In the genomic region with DNA sequence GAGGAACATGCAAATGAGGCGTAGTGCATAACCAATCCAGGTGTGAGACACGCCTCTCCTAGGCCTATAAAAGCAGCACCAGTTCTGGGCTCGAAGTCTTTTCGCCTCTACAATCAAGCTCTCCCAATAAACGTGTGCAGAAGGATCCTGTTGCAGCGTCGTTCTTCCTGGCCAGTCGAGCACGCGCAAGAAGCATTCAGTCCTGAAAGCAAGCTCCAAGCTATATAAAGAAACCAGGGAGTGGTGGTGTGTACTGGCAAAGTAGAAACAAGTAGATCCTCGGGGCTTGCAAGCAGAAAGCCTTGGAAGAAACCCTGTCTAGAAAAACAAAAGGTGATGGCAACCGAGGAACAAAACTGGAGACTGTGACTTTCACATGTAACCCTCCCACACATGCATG, we compare ENCODE assay signal across 4 mouse cellular contexts. TPM values are rescaled to one million over a fixed set of nuclear protein-coding genes. Genes with fewer than 3 reads are reported as not detected.
DNase-seq lines count a peak whose midpoint lies in the region; ATAC-seq and TF ChIP-seq lines count a peak whose summit lies in the region.
"Not testable (repeated sequence)": the region's sequence is repeated elsewhere in the genome, so short reads cannot be mapped to it uniquely, and the experiment has no call there.

No protein-coding gene starts in this region.

- intact Hi-C loops in gastrocnemius, adult 2 months (cut with DNase I): not testable (repeated sequence)

- ATAC-seq in frontal cortex, adult (ENCODE audit: low TSS enrichment): 0 out of 2 replicates have a peak, but pooled peaks have one; percentile 15

- H3K9me3 ChIP-seq in MEL (replicated peaks; ENCODE audit: insufficient read depth, low read length): not testable (repeated sequence)

- TF ChIP-seq EP300 in MEL (IDR thresholded peaks at IDR 0.05; ENCODE audit: low read depth in 1 of 2, low read length in 2 of 2): not testable (repeated sequence)

- H3K27me3 ChIP-seq in MEL (ENCODE audit: control insufficient read depth in 1 of 2, insufficient read depth in 2 of 2, low read length in 2 of 2): not testable (repeated sequence)

- TF ChIP-seq POLR2A in MEL (IDR thresholded peaks at IDR 0.05; ENCODE audit: control insufficient read depth in 1 of 2, insufficient read depth in 1 of 2, low read depth in 1 of 2, low read length in 2 of 2, poor library complexity in 1 of 2): peak in 1 of 2 experiments; percentile 43; a peak in 1 of 4 replicates

- DNase-seq in MEL (ENCODE audit: low read depth, low spot score): peak; percentile 48
- not testable (repeated sequence) for DNase-seq in gastrocnemius, adult 2 months
- DNase-seq in heart, adult 11 months: peak; percentile 71

- H3K27ac ChIP-seq in MEL (ENCODE audit: control insufficient read depth, low read depth, low read length): peak overlapping the region; percentile 11; the same call in 1 of the 2 replicates
- H3K27ac ChIP-seq in gastrocnemius, adult 2 months: peak overlapping the region; percentile 56

- H3K79me2 ChIP-seq in MEL (ENCODE audit: control insufficient read depth, insufficient read depth, low read length, poor library complexity): not testable (repeated sequence)

- TF ChIP-seq RAD21 in MEL (IDR thresholded peaks at IDR 0.05; ENCODE audit: low read depth, low read length): not testable (repeated sequence)

- not testable (repeated sequence) for H3K9ac ChIP-seq in MEL (ENCODE audit: control insufficient read depth, low read depth, low read length, poor library complexity, severe bottlenecking)

- H3K36me3 ChIP-seq in MEL (ENCODE audit: control insufficient read depth in 1 of 2, insufficient read depth in 2 of 2, low read length in 2 of 2): peaks cover 0 to 17% of the 10 kb centered on the region in 2 experiments; a peak in 3 of 4 replicates

- H3K4me1 ChIP-seq in MEL (ENCODE audit: control insufficient read depth in 1 of 2, insufficient read depth in 2 of 2, low read length in 2 of 2): not testable (repeated sequence)

- H3K4me3 ChIP-seq in MEL (ENCODE audit: control insufficient read depth in 1 of 2, insufficient read depth in 1 of 2, low read depth in 2 of 2, low read length in 2 of 2); gastrocnemius, adult 2 months: not testable (repeated sequence)

- not testable (repeated sequence) for TF ChIP-seq CTCF in MEL (IDR thresholded peaks at IDR 0.05 in 2 of 3, conservative IDR thresholded peaks at IDR 0.05 in 1 of 3; ENCODE audit: control insufficient read depth in 1 of 3, insufficient read depth in 1 of 3, low read depth in 2 of 3, low read length in 3 of 3, poor library complexity in 1 of 3, severe bottlenecking in 1 of 3); gastrocnemius, adult 2 months (IDR thresholded peaks at IDR 0.05)

TF ChIP-seq in MEL, 35 proteins besides CTCF, POLR2A, EP300 and RAD21:
- TF ChIP-seq TBP (IDR thresholded peaks at IDR 0.05; ENCODE audit: low read depth, low read length): peak; percentile 85

RNA-seq across cellular contexts. Expression of gene Ttc17, which starts 15.4 kb away (rescaled TPM):
- 7.0 and 8.8 TPM in 2 replicates for total RNA-seq in MEL (2012; rRNA removed)
- 10 to 100 TPM in 1 of 2 experiments, not detected in 1; 10.2 TPM for polyA plus RNA-seq in MEL (2012; ENCODE audit: insufficient read depth in 1 of 2, insufficient read length in 2 of 2, low read depth in 1 of 2, low replicate concordance in 2 of 2, missing spikeins in 1 of 2)
- 10 to 100 TPM; 23.5 to 24.9 TPM for total RNA-seq in gastrocnemius, adult 2 months (2021)

RNA-seq across cellular contexts. Expression of gene Api5, which starts 46.8 kb away (rescaled TPM):
- 100 and 103 TPM in 2 replicates for total RNA-seq in MEL (2012; rRNA removed)
- polyA plus RNA-seq in MEL (2012; ENCODE audit: insufficient read depth in 1 of 2, insufficient read length in 2 of 2, low read depth in 1 of 2, low replicate concordance in 2 of 2, missing spikeins in 1 of 2): 100 to 1,000 TPM in 1 of 2 experiments, 10 to 100 TPM in 1; 46.2 to 105 TPM
- 10 to 100 TPM; 19.2 to 21.3 TPM for total RNA-seq in gastrocnemius, adult 2 months (2021)
